Mouse (Mus musculus): ENCODE data around the gene Ttc33. TPM values are rescaled to one million over a fixed set of nuclear protein-coding genes. Genes with fewer than 3 reads are reported as not detected.

Ttc33 gene
- polyA plus RNA-seq, 1 experiment from 2014 or later, result 39.3 TPM

GRCm38 (mm10) chr15:5241304-5242201, 56.2 kb downstream of the Ttc33 start:
- H3K4me2 ChIP-seq (ENCODE audit: low read depth, low read length), result peak overlapping the region; percentile 100
- H3K27ac ChIP-seq (replicated peaks; ENCODE audit: low read depth, low read length), result no peak overlapping the region
- no peaks in the 10 kb centered on the region for H3K9me3 ChIP-seq (ENCODE audit: control insufficient read depth, low read length)
- ATAC-seq (ENCODE audit: low read depth), result no peak
- H3K9ac ChIP-seq (ENCODE audit: low read depth, low read length), result peak overlapping the region; percentile 58
- peak overlapping the region; percentile 62 for H3K4me3 ChIP-seq (ENCODE audit: low read depth, low read length)
- peaks cover 48% of the 10 kb centered on the region for H3K27me3 ChIP-seq (replicated peaks; ENCODE audit: control insufficient read depth, insufficient read depth, low read length)
- H3K36me3 ChIP-seq (ENCODE audit: control insufficient read depth, insufficient read depth, low read length), result no peaks in the 10 kb centered on the region
- 22% methylated on average over 12 of the region's 12 CpGs for WGBS
- peaks cover 16% of the 10 kb centered on the region; the same call in 1 of the 2 replicates for H3K4me1 ChIP-seq (ENCODE audit: control insufficient read depth, insufficient read depth, low read length)
- DNase-seq (ENCODE audit: low spot score), result peak; percentile 88

- Histone ChIP-seq H3K9me3 (ENCODE audit: control insufficient read depth, low read length) (no peaks in the 10 kb centered on the region), H3K4me2 (ENCODE audit: low read depth, low read length) (peak overlapping the region; percentile 100), H3K4me1 (ENCODE audit: control insufficient read depth, insufficient read depth, low read length) (peaks cover 16% of the 10 kb centered on the region; the same call in 1 of the 2 replicates), H3K36me3 (ENCODE audit: control insufficient read depth, insufficient read depth, low read length) (no peaks in the 10 kb centered on the region), H3K9ac (ENCODE audit: low read depth, low read length) (peak overlapping the region; percentile 58), H3K4me3 (ENCODE audit: low read depth, low read length) (peak overlapping the region; percentile 62), H3K27me3 (replicated peaks; ENCODE audit: control insufficient read depth, insufficient read depth, low read length) (peaks cover 52% of the 10 kb centered on the region), H3K27ac (replicated peaks; ENCODE audit: low read depth, low read length) (no peak overlapping the region)
- DNase-seq (ENCODE audit: low spot score) (peak; percentile 14), ATAC-seq (ENCODE audit: low read depth) (peak; percentile 34; the same call in 1 of the 2 replicates)
- 3% methylated on average over 57 of the region's 61 CpGs for WGBS
Observed at GRCm38 (mm10) chr15:5242241-5243035, 57.1 kb downstream of the Ttc33 start.

- DNase-seq (ENCODE audit: low spot score) (no peak), ATAC-seq (ENCODE audit: low read depth) (no peak)
- H3K4me1 ChIP-seq (ENCODE audit: control insufficient read depth, insufficient read depth, low read length), result peaks cover 16% of the 10 kb centered on the region; the same call in 1 of the 2 replicates
- H3K36me3 ChIP-seq (ENCODE audit: control insufficient read depth, insufficient read depth, low read length), result no peaks in the 10 kb centered on the region
- peak overlapping the region; percentile 60 for H3K9ac ChIP-seq (ENCODE audit: low read depth, low read length)
- no peak overlapping the region for H3K27ac ChIP-seq (replicated peaks; ENCODE audit: low read depth, low read length)
- H3K4me3 ChIP-seq (ENCODE audit: low read depth, low read length), result peak overlapping the region; percentile 62
- H3K27me3 ChIP-seq (replicated peaks; ENCODE audit: control insufficient read depth, insufficient read depth, low read length), result peaks cover 52% of the 10 kb centered on the region
- WGBS, result 4% methylated on average over 39 of the region's 40 CpGs
- H3K4me2 ChIP-seq (ENCODE audit: low read depth, low read length), result peak overlapping the region; percentile 100
- H3K9me3 ChIP-seq (ENCODE audit: control insufficient read depth, low read length), result no peaks in the 10 kb centered on the region
Observed at GRCm38 (mm10) chr15:5243036-5243958, 58.0 kb downstream of the Ttc33 start.

- ATAC-seq (ENCODE audit: low read depth) (peak; percentile 97), DNase-seq (ENCODE audit: low spot score) (peak; percentile 95)
- under 1% methylated on average over 56 of the region's 61 CpGs for WGBS
- Histone ChIP-seq H3K4me2 (ENCODE audit: low read depth, low read length) (peak within 1 kb of the TSS; percentile 100), H3K4me1 (ENCODE audit: control insufficient read depth, insufficient read depth, low read length) (peaks cover 16% of the 10 kb centered on the region; the same call in 1 of the 2 replicates), H3K9me3 (ENCODE audit: control insufficient read depth, low read length) (no peaks in the 10 kb centered on the region), H3K9ac (ENCODE audit: low read depth, low read length) (peak within 1 kb of the TSS; percentile 60), H3K27ac (replicated peaks; ENCODE audit: low read depth, low read length) (no peak within 1 kb of the TSS), H3K4me3 (ENCODE audit: low read depth, low read length) (peak within 1 kb of the TSS; percentile 62), H3K36me3 (ENCODE audit: control insufficient read depth, insufficient read depth, low read length) (no peaks in the 10 kb centered on the region), H3K27me3 (replicated peaks; ENCODE audit: control insufficient read depth, insufficient read depth, low read length) (peaks cover 52% of the 10 kb centered on the region)
Observed at GRCm38 (mm10) chr15:5243959-5244905, 58.9 kb downstream of the Ttc33 start, which contains the start of gene Ptger4. Gene Ptger4 (minus strand): TSS chr15:5244187.

- H3K4me1 ChIP-seq (ENCODE audit: control insufficient read depth, insufficient read depth, low read length), result no peaks in the 10 kb centered on the region
- no peak overlapping the region for H3K4me3 ChIP-seq (ENCODE audit: low read depth, low read length)
- 0 out of 2 replicates have a peak, but pooled peaks cover 13% of the 10 kb centered on the region for H3K27me3 ChIP-seq (replicated peaks; ENCODE audit: control insufficient read depth, insufficient read depth, low read length)
- H3K9me3 ChIP-seq (ENCODE audit: control insufficient read depth, low read length), result no peaks in the 10 kb centered on the region
- no peak overlapping the region for H3K4me2 ChIP-seq (ENCODE audit: low read depth, low read length)
- H3K36me3 ChIP-seq (ENCODE audit: control insufficient read depth, insufficient read depth, low read length), result no peaks in the 10 kb centered on the region
- DNase-seq (ENCODE audit: low spot score), result no peak
- ATAC-seq (ENCODE audit: low read depth), result no peak
- H3K9ac ChIP-seq (ENCODE audit: low read depth, low read length), result no peak overlapping the region
- 82% methylated on average over 4 of the region's 4 CpGs for WGBS
- no peak overlapping the region for H3K27ac ChIP-seq (replicated peaks; ENCODE audit: low read depth, low read length)
Observed at GRCm38 (mm10) chr15:5250182-5250581, 64.9 kb downstream of the Ttc33 start.

- Histone ChIP-seq H3K27me3 (replicated peaks; ENCODE audit: control insufficient read depth, insufficient read depth, low read length) (no peaks in the 10 kb centered on the region), H3K4me2 (ENCODE audit: low read depth, low read length) (no peak overlapping the region), H3K27ac (replicated peaks; ENCODE audit: low read depth, low read length) (no peak overlapping the region), H3K4me3 (ENCODE audit: low read depth, low read length) (no peak overlapping the region), H3K36me3 (ENCODE audit: control insufficient read depth, insufficient read depth, low read length) (no peaks in the 10 kb centered on the region), H3K9ac (ENCODE audit: low read depth, low read length) (no peak overlapping the region), H3K9me3 (ENCODE audit: control insufficient read depth, low read length) (no peaks in the 10 kb centered on the region), H3K4me1 (ENCODE audit: control insufficient read depth, insufficient read depth, low read length) (no peaks in the 10 kb centered on the region)
- DNase-seq (ENCODE audit: low spot score), result no peak
- 51% methylated on average over 5 of the region's 5 CpGs for WGBS
- ATAC-seq (ENCODE audit: low read depth), result no peak
Observed at GRCm38 (mm10) chr15:5260183-5260582, 74.9 kb downstream of the Ttc33 start.

GRCm38 (mm10) chr15:5261004-5261403, 75.7 kb downstream of the Ttc33 start:
- Histone ChIP-seq H3K27me3 (replicated peaks; ENCODE audit: control insufficient read depth, insufficient read depth, low read length) (no peaks in the 10 kb centered on the region), H3K9ac (ENCODE audit: low read depth, low read length) (no peak overlapping the region), H3K4me2 (ENCODE audit: low read depth, low read length) (no peak overlapping the region), H3K4me1 (ENCODE audit: control insufficient read depth, insufficient read depth, low read length) (no peaks in the 10 kb centered on the region), H3K27ac (replicated peaks; ENCODE audit: low read depth, low read length) (no peak overlapping the region), H3K4me3 (ENCODE audit: low read depth, low read length) (no peak overlapping the region), H3K9me3 (ENCODE audit: control insufficient read depth, low read length) (no peaks in the 10 kb centered on the region), H3K36me3 (ENCODE audit: control insufficient read depth, insufficient read depth, low read length) (no peaks in the 10 kb centered on the region)
- no peak for ATAC-seq (ENCODE audit: low read depth)
- WGBS, result 80% methylated on average over 3 of the region's 3 CpGs
- DNase-seq (ENCODE audit: low spot score), result no peak
